Mouse (Mus musculus): ENCODE data around the gene Csmd2.
A peak's percentile ranks its signal among the peaks of the same experiment; 100 is the strongest.

Gene Csmd2

GRCm38 (mm10) chr4:128414741-128415140 lies 427.1 kb downstream of the Csmd2 start:
- no peak for DNase-seq (ENCODE audit: low spot score)

- no peak for DNase-seq (ENCODE audit: low spot score)
Observed at GRCm38 (mm10) chr4:128419988-128420617, 432.4 kb downstream of the Csmd2 start.

- DNase-seq (ENCODE audit: low spot score) = peak; percentile 27
Observed at GRCm38 (mm10) chr4:128422486-128422885, 434.8 kb downstream of the Csmd2 start.

- DNase-seq (ENCODE audit: low spot score) = no peak
Observed at GRCm38 (mm10) chr4:128425339-128425738, 437.7 kb downstream of the Csmd2 start.

GRCm38 (mm10) chr4:128427261-128428030 lies 439.8 kb downstream of the Csmd2 start:
- no peak for DNase-seq (ENCODE audit: low spot score)

GRCm38 (mm10) chr4:128428303-128429107 lies 440.8 kb downstream of the Csmd2 start:
- DNase-seq (ENCODE audit: low spot score) = peak; percentile 23

GRCm38 (mm10) chr4:128429591-128429990 lies 441.9 kb downstream of the Csmd2 start:
- no peak for DNase-seq (ENCODE audit: low spot score)

GRCm38 (mm10) chr4:128440550-128440949 lies 452.9 kb downstream of the Csmd2 start:
- no peak for DNase-seq (ENCODE audit: low spot score)

- no peak for DNase-seq (ENCODE audit: low spot score)
Observed at GRCm38 (mm10) chr4:128441228-128441627, 453.6 kb downstream of the Csmd2 start.

GRCm38 (mm10) chr4:128442791-128443190 lies 455.1 kb downstream of the Csmd2 start:
- no peak for DNase-seq (ENCODE audit: low spot score)

GRCm38 (mm10) chr4:128445514-128446260 lies 458.0 kb downstream of the Csmd2 start:
- no peak for DNase-seq (ENCODE audit: low spot score)

- no peak for DNase-seq (ENCODE audit: low spot score)
Observed at GRCm38 (mm10) chr4:128448831-128449431, 461.3 kb downstream of the Csmd2 start.

- DNase-seq (ENCODE audit: low spot score) = no peak
Observed at GRCm38 (mm10) chr4:128450137-128450536, 462.5 kb downstream of the Csmd2 start.

- peak; percentile 23 for DNase-seq (ENCODE audit: low spot score)
Observed at GRCm38 (mm10) chr4:128450974-128451373, 463.3 kb downstream of the Csmd2 start.

GRCm38 (mm10) chr4:128451383-128451794 lies 463.7 kb downstream of the Csmd2 start:
- no peak for DNase-seq (ENCODE audit: low spot score)

- no peak for DNase-seq (ENCODE audit: low spot score)
Observed at GRCm38 (mm10) chr4:128466708-128467107, 479.1 kb downstream of the Csmd2 start.

- no peak for DNase-seq (ENCODE audit: low spot score)
Observed at GRCm38 (mm10) chr4:128468040-128468439, 480.4 kb downstream of the Csmd2 start.

- DNase-seq (ENCODE audit: low spot score) = no peak
Observed at GRCm38 (mm10) chr4:128476249-128476648, 488.6 kb downstream of the Csmd2 start.

GRCm38 (mm10) chr4:128483891-128484290 lies 496.2 kb downstream of the Csmd2 start:
- DNase-seq (ENCODE audit: low spot score) = no peak

GRCm38 (mm10) chr4:128484679-128485078 lies 497.0 kb downstream of the Csmd2 start:
- no peak for DNase-seq (ENCODE audit: low spot score)

GRCm38 (mm10) chr4:128489521-128490100 lies 502.0 kb downstream of the Csmd2 start:
- DNase-seq (ENCODE audit: low spot score) = no peak
